Mouse (Mus musculus): ENCODE measurements around the gene Pdpk1. TPM values are rescaled to one million over a fixed set of nuclear protein-coding genes. Genes with fewer than 3 reads are reported as not detected.

The Pdpk1 gene
- polyA plus RNA-seq, 1 experiment from 2014 or later: 68.9 TPM

GRCm38 (mm10) chr17:24029477-24029876, 121.2 kb downstream of the Pdpk1 start:
- Histone ChIP-seq H3K9me3 (replicated peaks) (no peaks in the 10 kb centered on the region), H3K4me1 (no peaks in the 10 kb centered on the region), H3K27ac (replicated peaks) (no peak overlapping the region), H3K27me3 (replicated peaks) (0 out of 2 replicates have a peak, but pooled peaks cover 3% of the 10 kb centered on the region), H3K36me3 (no peaks in the 10 kb centered on the region), H3K9ac (replicated peaks) (no peak overlapping the region), H3K4me2 (no peak overlapping the region), H3K4me3 (replicated peaks) (no peak overlapping the region)
- no peak for ATAC-seq (ENCODE audit: low FRiP score)
- 86% methylated on average over 7 of the region's 7 CpGs for WGBS

Other genes with a start within 250 kb of the Pdpk1 start
- gene Dcpp3, start 233.5 kb downstream of the Pdpk1 start, polyA plus RNA-seq (2015; fragmentation: Nextera tagmentation; extraction: Ambion mirVana): not detected in 2 replicates
- gene Sbp, start 209.3 kb downstream of the Pdpk1 start, polyA plus RNA-seq (2015; fragmentation: Nextera tagmentation; extraction: Ambion mirVana): not detected in 2 replicates
- gene Sbpl, start 195.7 kb downstream of the Pdpk1 start, polyA plus RNA-seq (2015; fragmentation: Nextera tagmentation; extraction: Ambion mirVana): not detected in 2 replicates
- gene Prss30, start 170.4 kb downstream of the Pdpk1 start, polyA plus RNA-seq (2015; fragmentation: Nextera tagmentation; extraction: Ambion mirVana): 0.96 TPM in 1 of 2 replicates, not detected in the other
- not detected in 2 replicates for gene Prss22, start 152.8 kb downstream of the Pdpk1 start, polyA plus RNA-seq (2015; fragmentation: Nextera tagmentation; extraction: Ambion mirVana)
- 0.19 and 0.28 TPM in 2 replicates for gene Prss27, start 112.8 kb downstream of the Pdpk1 start, polyA plus RNA-seq (2015; fragmentation: Nextera tagmentation; extraction: Ambion mirVana)
- gene Kctd5, start 77.4 kb downstream of the Pdpk1 start, polyA plus RNA-seq (2015; fragmentation: Nextera tagmentation; extraction: Ambion mirVana): 75.9 and 77.4 TPM in 2 replicates
- gene Amdhd2, start 12.8 kb upstream of the Pdpk1 start, polyA plus RNA-seq (2015; fragmentation: Nextera tagmentation; extraction: Ambion mirVana): 35.7 and 37.8 TPM in 2 replicates
- gene Atp6v0c, start 18.8 kb upstream of the Pdpk1 start, polyA plus RNA-seq (2015; fragmentation: Nextera tagmentation; extraction: Ambion mirVana): 1,457 and 1,659 TPM in 2 replicates
- 21.0 and 24.0 TPM in 2 replicates for gene Tbc1d24, start 54.6 kb upstream of the Pdpk1 start, polyA plus RNA-seq (2015; fragmentation: Nextera tagmentation; extraction: Ambion mirVana)
- 5.9 and 6.0 TPM in 2 replicates for gene Ntn3, start 58.6 kb upstream of the Pdpk1 start, polyA plus RNA-seq (2015; fragmentation: Nextera tagmentation; extraction: Ambion mirVana)
- 8.8 and 10.7 TPM in 2 replicates for gene Tedc2, start 69.9 kb upstream of the Pdpk1 start, polyA plus RNA-seq (2015; fragmentation: Nextera tagmentation; extraction: Ambion mirVana)
- 13.4 and 26.3 TPM in 2 replicates for gene Ccnf, start 100.6 kb upstream of the Pdpk1 start, polyA plus RNA-seq (2015; fragmentation: Nextera tagmentation; extraction: Ambion mirVana)
- gene Abca17, start 200.1 kb upstream of the Pdpk1 start, polyA plus RNA-seq (2015; fragmentation: Nextera tagmentation; extraction: Ambion mirVana): 0.70 and 1.3 TPM in 2 replicates
- gene Abca3, start 201.0 kb upstream of the Pdpk1 start, polyA plus RNA-seq (2015; fragmentation: Nextera tagmentation; extraction: Ambion mirVana): 25.5 and 29.4 TPM in 2 replicates